Mouse (Mus musculus) urinary bladder, postnatal 36 days (tissue): Measurements from ENCODE around the gene Tshz2.

Source experiments
- DNase-seq, 2 experiments: peaks; one replicate each; pipeline ENCODE4 v3.0.0; 2022; ENCODE audit warnings: low spot score in 2 of 2, mixed read lengths in 1 of 2

Gene Tshz2

DNA sequence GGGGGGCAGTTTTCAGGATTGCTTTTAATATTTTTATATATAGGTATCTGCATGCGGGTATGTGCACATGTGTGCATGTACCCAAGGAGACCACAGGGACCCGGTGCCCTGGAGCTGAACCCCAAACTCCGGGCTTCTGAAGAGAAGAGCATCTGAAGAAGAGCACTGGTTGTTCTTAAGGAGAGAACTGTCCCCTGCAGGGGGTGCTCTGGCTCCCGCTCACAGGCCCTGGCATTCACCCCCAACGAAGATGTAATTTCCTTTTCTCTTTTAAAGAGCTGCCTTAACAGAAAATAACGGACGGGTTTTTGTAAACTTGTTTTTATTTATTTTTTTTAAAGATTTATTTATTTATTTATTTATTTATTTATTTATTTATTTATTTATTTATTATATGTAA is 469.1 kb downstream of the Tshz2 start:
- no peak for DNase-seq

DNA sequence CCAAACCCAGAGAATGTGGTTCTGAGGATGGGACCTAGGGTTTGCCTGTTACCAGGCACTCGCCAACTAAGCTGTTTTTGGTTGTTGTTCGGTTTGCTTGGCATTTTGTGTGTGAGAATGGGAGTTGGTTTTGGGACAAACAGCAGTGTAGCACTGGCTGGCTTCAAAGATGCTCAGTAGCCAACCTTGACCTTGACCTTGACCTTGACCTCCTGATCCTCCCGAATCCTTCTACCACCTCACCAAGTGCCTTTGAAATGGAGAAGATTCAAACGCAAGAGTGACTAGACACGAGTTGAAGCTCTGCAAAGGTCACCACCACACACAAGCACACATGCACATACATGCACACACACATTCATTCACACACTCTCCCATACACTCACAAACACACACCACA is 470.5 kb downstream of the Tshz2 start:
- DNase-seq, result no peak

DNA sequence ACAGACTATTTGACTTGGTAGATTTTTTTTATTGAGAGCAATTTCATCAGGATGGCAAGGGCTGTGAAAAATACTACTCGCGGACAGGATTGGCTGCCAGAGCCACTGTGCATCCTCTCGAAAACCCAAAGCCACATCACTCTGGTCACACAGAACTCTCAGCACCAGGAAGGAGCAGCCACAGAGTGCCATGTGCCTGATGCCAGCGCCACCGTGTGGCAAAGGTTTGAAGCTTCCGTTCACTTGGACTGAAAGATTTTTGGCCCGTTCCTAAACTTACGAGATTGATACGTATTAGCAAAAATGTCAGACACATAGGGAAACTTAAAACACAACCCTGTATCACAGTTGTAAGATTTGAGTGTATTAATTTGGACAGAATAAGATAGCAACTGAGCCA is 471.0 kb downstream of the Tshz2 start:
- DNase-seq, result peak in 1 of 2 experiments; percentile 54

DNA sequence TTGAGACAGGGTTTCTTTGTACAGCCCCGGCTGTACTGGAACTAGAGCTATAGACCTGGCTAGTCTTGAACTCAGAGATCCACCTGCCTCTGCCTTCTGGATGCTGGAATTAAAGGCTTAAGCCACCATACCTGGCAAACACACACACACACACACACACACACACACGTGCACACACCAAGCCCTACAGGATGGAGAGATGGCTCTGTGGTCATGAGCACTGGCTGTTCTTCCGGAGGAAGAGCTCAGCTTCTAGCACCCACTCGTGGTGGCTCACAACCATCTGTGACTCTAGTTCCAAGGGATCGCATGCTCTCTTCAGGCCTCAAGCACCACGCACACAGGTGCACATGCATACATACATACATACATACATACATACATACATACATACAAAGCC is 471.6 kb downstream of the Tshz2 start:
- no peak for DNase-seq

DNA sequence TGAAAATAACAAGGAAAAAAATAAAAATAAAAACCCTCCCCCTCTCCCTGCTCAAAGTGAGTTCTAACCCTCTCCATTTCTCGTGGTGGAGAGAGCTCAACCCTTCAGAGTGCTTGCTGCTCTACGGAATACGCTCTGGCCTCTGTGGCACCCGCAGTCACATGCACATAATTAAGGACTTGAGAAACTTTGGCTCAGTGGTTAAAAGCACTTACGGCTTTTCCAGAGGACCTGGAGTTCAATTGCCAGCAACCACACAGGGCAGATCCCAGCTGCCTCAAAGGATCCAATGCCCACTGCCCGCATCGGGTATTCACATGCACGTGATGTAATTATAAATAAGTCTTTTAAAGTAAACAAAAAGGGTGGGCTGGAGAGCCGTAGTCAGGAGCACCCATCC is 473.2 kb downstream of the Tshz2 start:
- no peak for DNase-seq

DNA sequence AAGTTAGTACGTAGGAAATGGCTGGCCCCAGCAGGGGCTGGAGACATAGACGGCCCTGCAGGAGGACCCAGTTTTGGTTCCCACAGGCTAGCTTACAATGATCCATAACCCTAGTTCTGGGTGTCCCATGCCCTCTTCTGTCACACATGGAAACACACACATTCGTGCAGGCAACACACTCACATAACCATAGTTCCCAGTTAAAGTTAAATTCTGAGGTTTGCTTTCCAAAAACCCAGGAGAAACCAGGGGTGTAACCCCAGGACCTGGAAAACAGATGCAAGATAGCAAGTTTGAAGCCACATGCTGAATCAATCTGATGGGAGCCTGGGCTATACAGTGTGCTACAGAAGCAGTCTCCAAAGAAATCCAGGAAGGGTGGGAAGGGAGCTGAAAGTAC is 475.0 kb downstream of the Tshz2 start:
- no peak for DNase-seq

DNA sequence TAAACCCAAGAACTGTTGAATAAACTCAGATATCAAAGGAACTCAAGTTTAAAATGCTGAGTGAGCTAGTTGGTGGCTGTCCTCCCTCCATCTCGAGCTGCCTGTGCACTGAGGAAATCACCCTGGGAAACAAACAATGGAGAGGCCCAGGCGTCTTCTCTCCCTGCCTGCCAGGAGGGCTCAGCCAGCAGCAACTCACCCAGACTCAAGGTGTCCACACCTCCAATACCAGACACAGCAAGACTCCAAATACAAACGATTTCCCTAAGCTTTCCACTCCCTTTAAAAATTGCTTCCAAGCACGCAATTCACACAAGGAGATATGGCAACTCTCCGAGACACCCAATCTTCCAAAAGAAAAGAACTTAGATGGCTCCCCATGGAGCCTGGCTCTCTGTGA is 476.7 kb downstream of the Tshz2 start:
- DNase-seq, result no peak

DNA sequence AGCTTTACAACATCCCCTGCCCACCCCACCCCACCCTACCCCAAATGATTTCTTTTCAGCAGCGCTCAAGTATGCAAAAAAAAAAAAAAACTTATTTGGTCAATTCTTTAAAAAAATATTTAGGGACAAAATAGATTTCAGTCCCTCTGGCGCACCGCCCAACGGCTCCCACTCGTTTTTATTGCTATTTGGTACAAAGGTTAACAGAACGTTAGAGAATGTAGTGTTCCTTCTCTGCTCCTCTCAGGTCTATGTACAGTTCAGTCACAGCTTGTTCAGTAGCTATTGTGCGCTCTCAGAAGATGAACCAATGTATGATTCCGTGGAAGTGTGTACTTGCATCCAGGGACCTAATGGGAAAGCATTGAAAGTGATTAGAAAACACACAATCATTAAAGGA is 477.5 kb downstream of the Tshz2 start:
- DNase-seq, result no peak

DNA sequence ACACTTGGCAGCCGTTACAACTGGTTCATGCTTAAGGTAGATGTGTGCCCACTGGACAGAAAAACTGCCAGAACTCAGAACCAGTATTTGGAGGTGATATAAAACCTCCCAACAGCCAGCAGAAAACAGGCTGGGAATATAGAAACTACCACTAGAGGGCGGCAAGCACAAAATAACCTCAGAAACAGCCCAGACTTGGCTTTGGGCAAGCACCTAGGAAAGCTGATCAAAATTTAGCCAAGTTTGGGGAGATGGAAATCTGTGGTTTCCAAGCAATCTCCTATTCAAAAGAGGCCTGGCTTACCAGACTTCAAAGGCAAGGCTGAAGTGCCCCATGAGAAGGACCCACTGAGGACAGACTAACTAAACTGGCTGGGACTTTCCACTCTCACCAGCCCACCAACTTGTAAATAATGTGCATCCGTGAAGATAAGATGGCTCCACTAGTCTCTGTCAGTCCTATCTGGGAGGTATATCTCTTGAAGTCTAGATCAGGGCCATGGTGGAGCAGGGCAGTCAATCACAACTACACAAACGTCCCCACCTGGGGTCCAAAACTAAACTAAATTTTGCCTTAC is 484.0 kb downstream of the Tshz2 start:
- DNase-seq, result peak; percentile 52 to 65

DNA sequence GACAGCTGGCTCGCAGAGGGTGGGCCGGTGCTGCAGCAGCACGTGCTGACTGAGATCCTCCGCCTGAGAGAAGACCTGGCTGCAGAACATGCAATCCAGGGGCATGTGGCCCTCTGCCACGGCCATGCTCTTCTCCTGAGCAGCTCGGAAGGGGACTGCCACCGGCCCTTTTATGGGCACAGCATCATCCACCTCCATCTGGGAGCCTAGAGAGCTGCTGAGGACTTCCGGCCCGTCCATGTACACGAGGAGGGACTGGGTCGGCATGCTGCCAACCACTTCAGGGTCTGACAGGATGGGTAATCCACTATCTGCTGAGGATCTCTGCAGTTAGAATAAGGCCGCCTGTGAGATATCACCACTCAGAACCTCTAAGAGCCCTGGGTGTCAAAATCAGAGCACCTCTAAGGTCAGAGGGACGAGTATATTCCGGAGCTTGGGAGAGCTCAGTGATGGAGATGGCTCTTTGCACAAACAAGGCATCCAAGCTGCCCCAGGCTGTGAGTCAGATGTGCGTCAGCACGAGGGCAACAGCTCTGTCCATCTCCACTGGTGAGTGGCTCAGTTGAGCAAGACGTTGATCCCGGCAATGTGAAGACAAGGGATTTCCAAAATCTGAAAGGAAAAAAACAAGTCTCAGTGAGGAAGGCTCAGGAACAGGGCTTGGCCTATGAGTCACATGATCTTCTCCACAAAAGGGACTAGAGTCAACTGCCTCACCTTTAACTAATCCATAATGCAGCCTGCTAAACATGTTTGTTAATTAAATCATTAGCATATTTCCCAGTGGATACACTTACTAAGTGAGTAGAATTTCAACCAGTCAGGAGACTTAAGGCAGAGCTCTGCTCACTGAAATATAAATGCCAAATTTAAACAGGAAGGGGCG is 487.6 kb downstream of the Tshz2 start:
- no peak for DNase-seq
